Mouse (Mus musculus) kidney, postnatal 4 days (tissue): ENCODE measurements around the gene Add3.
A peak's percentile ranks its signal among the peaks of the same experiment; 100 is the strongest.

Source experiments
- DNase-seq, 2 experiments: peaks; one replicate each; pipeline ENCODE4 v3.0.0; 2021; ENCODE audit warnings: mixed read lengths in 2 of 2

The Add3 gene

DNA sequence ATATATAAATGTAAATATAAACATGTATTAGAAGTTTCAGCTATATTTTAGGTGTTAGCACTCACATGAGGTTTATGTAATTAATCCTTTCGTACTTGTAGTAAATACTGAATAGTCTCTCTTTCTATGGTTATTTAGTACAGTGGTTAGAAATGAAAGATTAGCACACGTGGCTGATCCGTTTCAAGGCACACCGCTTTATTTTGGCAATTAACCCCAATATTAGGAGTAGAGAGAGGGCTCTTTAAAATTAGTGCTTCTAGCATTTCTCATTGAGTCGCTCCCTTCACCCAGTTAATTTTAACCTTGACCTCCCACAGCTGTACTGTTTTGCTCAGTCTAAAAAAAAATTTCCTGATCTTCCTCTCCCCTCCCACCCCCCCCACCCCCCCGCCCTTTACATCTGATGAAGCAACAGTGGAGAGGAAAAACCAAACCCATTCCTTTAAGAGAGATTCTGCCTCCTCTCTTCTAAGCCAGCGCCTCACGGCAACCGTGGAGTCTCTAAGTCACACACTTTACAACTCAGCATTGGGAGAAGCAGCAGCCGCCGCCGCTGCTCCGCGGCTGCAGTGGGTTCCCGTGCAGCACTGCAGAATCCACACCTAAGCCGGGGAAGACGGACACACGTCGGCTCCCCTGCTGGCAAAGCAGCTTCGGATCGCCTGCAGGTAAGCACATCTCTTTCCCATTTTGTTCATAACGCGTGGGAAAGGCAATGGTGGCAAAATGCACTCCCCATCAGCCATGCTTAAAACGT is at the start of gene Add3:
TSS of gene Add3 (plus strand) at position 400 of the 760 bp plus-strand sequence.
- peak; percentile 57 to 71 for DNase-seq

DNA sequence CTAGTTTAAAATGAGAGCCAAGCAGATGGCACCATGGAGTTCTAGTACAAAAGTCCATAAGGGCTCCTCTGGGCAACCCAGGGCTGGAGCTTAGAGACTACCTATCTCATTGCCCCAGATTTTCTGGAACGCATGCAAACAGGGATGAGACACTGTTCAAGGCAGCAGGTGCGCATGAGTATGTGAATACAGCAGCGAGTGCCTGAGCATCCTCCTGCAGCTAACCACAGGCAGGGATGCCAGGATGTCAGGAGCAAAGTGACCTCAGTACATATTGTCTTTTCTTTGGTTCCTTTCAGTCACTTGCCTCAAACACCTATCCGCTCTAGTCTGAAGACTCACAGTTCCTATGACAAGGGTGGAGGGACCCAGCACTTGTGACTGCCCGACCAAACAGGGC is 49.6 kb upstream of the Add3 start:
- no peak for DNase-seq

DNA sequence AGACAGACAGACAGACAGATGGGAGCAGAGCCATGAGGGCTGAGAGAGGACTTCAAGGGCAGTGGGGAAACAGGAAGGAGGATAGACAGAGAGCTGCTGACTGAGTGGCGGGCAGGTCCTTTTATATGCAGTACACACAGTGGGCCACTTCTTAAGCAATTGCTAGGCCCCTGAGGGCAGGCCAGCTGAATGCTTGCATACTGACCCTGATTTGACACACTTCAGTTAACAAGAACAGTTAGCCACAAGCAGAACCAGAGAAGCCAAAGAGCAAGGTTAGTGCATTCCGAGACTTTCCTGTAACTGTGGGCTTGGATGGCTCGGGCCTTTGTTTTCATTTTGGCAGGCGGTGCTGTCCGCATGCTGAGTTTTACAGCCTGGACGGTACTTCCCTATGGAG is 48.0 kb upstream of the Add3 start:
- no peak for DNase-seq

DNA sequence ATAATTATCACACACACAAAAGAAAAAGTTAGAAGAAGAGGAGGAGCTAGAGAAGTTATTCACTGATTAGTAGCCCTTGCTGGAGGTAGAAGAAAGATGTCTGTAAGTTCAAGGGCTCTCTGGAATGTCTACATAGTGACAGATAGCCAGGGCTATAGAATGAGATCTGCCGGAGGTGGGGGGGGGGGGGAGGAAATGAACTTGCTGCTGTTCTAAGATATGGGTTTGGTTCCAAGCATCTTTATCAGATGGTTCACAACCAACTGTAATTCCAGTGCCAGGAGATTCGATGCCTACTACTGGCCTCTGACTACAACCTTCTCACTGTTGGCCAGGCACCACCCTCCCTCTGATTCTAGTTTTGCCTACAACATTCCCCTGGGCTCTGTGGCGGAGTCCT is 46.9 kb upstream of the Add3 start:
- no peak for DNase-seq

DNA sequence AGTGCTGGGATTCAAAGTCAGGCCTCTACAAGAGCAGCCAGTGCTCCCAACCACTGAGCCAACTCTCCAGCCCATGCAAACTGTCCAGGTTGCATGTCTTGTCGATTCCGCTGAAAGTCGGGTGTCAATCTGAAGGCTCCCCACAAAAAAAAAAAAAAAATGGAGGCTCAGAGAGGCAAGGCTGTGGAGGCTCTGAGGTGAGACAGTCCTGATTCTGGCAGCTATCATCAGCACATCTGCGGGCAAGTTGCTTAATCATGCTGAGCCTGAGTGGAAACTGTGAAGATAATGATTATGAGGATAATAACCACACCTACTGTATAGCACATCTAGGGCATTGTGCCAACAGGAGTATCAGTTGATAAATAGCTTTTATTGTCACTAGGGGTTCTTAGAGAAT is 45.6 kb upstream of the Add3 start:
- DNase-seq = no peak

DNA sequence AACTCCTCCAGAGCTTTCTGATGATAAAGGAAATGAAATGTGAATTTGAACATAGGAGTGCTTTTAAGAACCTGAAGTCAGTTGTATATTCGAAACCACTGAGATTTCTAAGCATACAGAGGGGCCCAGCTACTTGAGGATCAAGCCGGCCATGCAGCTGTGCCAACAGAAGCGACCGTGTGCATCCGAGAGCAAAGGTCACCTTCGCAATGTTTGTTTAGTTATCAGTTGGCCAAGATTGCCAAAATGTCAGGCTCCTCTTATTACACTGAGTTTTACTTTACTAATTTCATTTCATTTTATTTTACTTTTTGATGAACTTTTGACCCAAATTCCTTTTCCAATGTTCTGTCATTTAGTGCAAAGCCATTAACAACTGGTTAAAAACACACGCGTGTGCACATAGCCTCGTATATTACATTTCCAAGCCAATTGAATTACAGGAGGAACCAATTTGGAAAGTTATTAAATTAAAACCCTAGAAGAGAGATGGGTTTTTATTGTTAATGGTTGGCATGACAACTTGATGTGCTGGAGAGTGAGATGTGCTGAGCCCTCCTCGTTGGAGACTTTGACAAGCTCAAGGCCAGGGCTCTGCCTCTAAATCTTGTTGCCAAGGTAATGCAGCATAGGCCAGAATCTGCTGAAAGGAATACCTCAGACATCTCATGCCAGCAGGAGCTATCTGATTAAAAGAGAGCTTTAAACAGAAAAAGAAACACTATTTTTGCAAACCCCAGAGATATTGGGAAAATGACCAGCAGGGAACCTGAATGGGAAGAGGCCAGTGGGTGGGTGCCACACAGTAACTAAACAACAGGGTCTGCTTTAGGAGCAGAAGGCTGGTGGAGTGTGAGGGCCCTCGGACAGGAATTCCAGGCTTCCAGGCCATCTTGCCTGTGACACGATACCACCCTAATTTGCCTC is 38.6 kb upstream of the Add3 start:
- no peak for DNase-seq

DNA sequence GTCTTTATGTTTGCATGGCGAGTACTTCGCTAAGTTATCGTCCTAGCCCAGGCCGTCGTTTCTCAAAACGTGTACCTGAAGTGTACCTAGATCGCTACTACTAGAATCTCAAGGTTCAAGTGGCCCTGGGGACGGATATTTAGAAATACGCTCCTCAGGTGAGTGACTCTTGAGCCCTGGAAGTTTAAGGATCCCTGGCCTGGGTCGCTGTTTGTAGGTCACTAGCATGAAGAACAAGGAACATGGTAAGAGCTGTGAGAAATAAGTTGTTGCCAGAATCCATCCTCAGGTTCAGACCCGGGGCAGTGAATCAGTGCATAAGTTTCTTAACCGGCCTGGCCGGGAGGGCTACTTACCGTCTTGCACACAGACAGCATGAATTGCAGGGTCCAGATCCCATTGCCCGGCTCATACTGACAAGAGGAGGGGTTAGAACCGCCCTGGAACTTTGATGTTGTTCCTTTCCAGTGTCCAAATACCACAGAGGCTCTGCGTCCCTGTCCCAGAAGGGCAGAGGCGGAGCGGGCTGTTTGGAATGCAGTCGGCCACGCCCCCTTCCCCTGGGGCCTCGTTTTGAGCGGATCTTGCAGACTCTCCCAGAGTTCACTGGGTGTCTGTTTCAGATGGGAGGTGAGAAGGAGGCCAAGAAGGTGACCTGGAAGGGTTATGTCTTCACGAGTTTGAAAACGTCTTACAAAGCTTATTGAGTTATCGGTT is 34.7 kb upstream of the Add3 start:
- DNase-seq = peak; percentile 91 to 93

DNA sequence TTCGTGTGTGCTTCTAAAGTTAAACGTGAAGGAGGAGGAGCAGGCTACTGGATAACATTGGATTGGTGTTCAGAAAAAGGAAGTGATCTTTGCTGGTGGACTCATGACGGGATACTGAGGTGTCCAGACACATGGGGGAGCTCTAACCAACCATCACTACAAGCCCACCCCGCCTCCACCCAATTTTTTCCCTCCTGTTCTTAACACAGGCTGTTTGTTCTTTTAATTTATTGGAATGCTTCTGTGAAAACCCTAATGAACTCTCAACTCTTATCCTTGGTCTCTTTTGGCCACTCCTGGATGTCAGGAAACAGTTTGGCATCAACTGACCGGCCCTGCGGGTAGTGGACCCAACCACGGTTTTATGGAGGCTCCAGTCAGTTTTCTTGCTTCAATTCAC is 33.3 kb upstream of the Add3 start:
- DNase-seq = peak; percentile 30 to 59

DNA sequence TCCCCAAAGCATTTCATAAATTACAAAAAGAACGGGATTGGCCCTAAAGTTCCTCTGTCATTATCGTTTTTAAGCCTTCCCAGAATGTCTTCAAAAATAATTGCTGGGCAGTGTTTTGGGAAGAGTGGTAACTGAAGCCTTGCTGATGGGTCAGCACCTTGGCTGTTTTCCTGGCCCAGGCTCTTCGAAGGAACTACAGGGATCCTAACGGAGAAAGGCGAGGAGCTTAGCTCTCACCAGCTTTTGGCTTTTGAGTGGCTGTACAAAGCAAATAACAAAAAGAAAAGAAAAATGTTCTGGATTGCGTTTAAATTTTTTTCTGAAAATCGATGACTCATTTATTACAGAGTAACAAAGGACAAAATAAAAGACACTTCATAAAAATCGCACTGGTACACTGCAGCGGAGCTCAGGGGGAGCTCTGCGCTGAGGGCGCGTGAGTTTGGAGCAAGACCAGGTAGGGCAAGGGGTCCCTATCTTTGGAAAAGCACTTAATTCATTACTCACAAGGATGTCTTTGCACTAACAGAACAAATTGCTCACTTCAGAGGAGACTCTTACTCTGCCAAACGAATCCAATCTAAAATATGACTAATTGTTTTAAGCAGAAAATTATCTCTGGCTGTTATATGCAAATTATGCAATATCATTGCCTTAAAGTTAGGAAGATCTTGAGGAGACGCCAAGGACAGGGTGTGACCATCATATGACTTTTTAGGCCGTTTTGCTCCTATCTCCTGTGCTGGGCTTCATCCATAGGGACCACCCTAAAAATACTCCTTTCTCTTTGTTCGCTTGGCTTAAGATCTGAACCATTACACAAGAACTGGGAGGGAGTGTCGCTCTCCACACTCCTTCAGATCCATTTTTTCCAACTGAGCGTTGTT is 32.6 kb upstream of the Add3 start:
- DNase-seq = no peak

DNA sequence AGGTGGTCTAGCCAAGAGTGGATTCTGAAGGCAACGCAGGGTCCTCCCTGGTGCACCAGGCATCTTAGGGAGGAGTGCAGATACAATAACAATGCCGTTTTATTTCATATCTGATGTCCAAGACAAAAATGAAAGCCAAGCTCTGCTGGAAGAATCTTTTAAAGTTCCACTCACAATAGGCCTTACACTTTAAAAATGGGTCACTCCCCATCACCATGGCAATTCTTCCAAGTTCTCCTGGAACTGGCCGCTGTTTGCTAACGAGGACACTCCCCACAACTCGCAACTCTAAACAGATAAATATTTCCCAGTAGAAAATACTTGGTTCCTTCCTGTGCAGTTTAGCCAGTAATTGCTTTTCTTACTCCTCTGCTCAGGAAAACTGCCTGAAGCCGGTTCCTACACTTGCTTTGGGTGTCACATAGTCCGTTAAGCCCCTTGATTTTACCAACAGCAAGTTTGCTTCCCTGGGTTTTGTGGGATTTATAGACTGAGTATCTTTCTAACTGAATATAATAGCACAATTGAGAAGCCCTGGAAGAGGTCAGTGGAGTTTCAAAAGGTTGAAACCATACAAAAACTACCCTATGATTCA is 28.1 kb upstream of the Add3 start:
- DNase-seq = no peak

DNA sequence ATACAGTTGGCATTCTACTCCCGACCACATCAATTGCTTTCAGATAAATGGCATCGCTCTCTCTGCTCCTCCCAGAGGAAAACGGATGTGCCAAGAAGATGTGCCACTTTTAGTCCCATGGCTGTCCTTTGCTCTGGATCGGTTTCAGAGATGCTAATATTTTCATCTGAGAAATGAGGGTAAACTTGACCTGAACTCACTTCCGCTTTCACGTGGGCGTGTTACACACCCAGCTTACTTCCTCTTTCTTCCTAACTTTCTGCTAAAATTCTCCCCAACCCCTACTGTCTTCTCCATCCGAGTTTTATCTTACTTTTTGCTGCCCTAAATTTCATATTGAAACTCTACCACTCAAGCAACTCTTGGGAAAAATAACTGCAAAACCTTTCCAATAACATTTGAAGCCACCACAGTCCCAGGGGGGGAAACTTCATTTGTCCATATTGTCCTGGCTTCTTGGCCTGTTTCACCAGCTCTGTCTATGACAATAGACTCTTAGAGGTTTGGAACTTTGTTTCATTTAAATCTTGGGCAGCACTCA is 20.9 kb upstream of the Add3 start:
- DNase-seq = no peak

DNA sequence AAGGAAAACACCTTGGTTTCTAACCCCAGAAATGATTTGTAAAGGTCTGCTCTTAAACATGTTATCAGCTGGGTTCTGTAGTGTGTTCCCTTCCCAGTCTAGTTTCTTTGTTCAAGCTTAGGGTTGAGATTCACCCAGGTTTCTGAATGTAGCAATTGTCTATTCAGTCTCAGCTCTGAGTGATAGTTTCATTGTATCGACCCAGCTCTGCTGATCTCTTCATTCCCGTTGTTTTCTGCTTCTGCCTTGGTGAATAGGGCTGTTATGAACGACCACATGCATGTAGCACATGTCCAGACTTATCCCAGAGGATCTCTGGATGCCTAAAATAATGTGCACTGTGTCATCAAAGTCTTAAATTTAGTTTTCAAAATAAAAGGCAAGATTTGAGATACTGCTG is 19.8 kb upstream of the Add3 start:
- DNase-seq = no peak

DNA sequence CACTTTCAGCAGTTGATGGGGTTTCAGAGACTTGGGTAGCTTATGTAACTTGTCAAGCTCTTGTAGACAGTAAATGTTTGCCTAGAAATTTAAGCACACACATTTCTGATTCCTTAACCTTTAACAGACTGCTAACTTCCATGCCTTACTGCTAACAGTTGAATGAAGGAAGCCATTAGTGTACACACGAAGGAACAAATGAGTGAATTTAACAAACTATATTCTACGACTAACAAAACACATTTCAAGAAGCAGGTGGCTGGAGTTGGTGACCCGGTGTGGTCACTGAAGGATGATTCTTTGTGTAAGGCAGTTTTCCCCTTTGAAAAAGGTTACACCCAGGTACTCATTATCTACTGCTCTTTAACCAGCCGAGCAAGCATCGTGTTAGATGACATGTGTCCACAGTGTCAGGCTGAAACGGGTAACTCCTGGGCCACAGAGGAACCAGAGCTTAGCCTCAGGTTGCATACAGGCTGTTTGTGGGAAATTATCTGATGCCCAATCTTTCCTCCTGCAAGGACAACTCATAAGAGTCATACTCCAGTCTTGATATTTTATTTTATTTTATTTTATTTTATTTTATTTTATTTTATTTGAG is 17.5 kb upstream of the Add3 start:
- no peak for DNase-seq

DNA sequence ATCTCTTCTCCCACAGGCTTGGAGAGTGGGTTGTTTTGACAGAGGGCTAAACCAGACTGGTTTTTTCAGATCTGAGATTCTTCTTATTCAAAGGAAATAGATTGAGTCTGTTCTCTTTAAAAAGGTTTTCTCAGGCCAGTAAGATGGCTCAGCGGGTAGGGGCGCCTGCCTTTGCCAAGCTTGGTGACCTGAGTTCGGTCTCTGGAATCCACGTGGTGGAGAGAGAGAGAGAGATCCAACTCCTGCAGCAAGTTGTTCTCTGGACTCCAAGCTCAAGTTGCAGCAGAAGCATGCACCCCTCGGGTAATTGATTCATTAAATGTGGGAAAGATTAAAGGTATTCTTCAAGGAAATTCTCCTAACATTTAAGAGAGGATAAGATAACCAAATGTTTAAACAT is 16.9 kb upstream of the Add3 start:
- peak; percentile 20 to 51 for DNase-seq

DNA sequence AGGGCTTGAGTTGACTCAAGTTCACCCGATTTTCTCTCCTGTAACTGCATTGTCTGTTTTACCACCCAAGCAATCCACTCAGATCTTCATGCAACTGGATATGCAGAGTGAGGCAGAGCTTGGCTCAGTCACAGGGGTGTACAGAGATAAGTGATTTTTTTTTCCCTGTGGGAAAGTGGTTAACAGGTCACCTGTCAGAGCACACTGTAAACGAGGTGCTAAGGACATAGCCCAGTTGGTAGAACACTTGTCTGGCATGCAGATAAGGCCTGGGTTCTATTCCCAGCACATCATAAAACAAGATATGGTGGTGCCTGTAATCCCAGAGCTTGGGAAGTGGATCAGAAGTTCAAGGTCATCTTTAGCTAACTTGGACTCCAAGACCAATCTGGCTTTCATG is 14.6 kb upstream of the Add3 start:
- DNase-seq = no peak

DNA sequence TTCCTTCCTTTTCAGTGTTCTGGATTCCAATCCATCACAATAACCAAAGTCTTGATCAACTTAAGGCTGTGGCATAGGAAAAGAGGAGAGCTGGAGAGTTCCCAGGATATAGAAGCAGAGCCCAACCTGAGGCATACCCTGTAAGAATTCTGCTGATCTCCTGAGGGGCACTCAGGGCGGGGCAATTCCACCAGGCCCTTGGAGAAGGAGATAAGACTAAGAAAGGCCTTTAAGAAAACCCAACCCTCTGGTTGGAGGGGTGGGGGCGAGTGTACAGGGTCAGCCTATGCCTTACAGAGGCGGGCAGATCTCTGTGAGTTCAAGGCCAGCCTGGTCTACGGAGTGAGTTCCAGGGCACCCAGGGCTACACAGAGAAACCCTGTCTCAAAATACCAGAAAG is 13.7 kb upstream of the Add3 start:
- DNase-seq = no peak

DNA sequence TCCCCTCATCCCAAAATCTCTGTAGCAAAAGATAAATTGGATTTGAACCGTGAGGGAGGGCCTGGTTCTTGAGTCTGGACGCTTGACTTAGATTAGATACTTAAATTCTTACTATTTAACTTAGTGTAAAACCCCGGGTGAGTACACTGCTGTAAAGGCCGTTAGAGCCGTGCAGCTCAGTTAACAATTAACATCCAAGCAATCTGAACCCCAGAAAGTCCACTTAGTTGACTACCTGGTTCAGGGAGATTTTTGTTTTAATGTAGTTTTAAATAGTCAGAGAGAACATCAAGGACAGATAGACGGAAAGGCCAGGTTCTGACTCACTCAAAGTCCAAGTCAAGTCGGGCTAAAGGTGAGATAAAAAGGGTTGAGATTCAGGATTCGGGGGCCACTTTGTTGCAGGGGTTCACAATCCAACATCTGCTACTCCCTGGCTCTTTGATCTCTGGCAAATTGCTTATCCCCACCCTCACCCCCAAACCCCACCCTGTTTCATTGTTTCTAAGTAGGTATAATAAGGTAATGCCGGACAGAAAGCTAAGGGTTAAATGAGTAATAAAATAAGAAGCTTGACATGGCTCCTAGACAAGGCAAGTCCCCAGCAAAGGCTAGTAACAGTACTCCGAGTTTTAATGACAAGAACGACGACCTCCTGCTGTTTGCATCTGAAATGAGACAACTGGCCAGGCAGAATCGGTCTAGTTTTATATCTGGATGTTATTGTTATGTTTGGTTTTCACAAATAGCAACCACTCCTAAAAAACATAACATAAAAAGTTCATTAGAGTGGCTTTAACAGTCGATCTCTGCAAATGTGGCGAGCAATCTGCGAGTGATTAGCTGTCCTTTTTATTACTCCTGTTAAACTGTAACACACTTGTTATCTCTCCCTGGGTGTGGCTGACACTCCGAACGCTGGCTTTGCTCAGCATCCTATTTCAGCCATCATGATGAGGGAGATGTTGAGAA is 12.6 kb upstream of the Add3 start:
- peak; percentile 23 to 41 for DNase-seq

DNA sequence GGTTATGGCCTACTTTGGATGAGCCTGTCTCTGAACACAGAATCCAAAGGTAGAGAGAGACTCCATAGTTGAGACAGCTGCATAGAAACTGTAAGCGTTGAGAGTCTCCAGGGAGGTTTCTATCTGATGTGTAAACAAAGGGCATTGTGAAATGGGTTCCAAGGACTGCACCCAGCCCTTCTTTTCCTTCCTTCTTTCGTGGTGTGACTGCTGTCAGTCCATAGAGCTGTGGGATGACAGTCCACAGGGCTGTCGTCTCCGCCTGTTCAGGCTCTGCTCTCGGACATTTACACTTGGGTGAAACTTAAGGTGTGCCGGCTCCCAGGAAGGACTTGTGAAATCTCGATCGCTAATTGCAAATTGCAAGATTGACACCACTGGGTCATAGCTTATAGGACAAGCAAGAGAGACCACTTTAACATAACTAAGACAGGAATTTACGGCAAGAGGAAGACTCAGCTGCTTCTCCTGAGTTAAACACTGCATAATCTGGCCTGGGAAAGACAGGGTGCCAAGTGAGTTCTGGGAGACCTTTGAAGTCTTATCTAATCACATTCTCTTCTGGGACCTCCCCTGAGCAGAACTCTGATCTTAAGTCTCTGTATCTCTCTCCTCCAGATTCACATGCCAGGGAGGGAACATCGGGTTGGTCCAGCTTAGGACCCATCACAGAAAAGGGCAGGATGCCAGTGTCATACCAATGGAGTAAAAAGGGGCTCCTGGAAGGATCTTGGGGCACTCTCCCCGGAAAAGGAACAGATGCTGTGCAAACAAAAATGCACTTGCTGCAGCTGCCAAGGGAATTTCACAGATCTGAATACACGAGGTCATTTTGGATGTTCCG is 11.5 kb upstream of the Add3 start:
- peak in 1 of 2 experiments; percentile 18 for DNase-seq
